Mouse (Mus musculus) neural tube, embryonic 15.5 days (tissue): ENCODE measurements around the gene Flvcr1. TPM values are rescaled to one million over a fixed set of nuclear protein-coding genes. Genes with fewer than 3 reads are reported as not detected.

Experiments used
- ATAC-seq: fragments of 200-750 bp; cut with Nextera tagmentation; 2 replicates; pipeline ENCODE4 v1.8.0; 2017; ENCODE audit warnings: mild to moderate bottlenecking, moderate TSS enrichment, moderate library complexity; ENCODE audit not compliant: low FRiP score
- H3K27ac ChIP-seq: fragments of 300-500 bp; sonication (generic); replicated peaks from 2 replicates; pipeline ENCODE4 v1.5.1; 2015; ENCODE audit warnings: mild to moderate bottlenecking, inconsistent platforms
- H3K27me3 ChIP-seq: fragments of 300-500 bp; sonication (generic); replicated peaks from 2 replicates; pipeline ENCODE4 v1.6.1; 2015; ENCODE audit warnings: inconsistent platforms
- H3K36me3 ChIP-seq: fragments of 300-500 bp; sonication (generic); 2 replicates; pipeline ENCODE4 v1.6.1; 2015; ENCODE audit warnings: inconsistent platforms
- H3K4me1 ChIP-seq: fragments of 300-500 bp; sonication (generic); 2 replicates; pipeline ENCODE4 v1.6.1; 2015; ENCODE audit warnings: inconsistent platforms
- H3K4me2 ChIP-seq: fragments of 300-500 bp; sonication (generic); 2 replicates; pipeline ENCODE4 v1.6.1; 2015; ENCODE audit warnings: inconsistent platforms, mild to moderate bottlenecking, moderate library complexity
- H3K4me3 ChIP-seq: fragments of 300-500 bp; sonication (generic); replicated peaks from 2 replicates; pipeline ENCODE4 v1.5.1; 2015; ENCODE audit warnings: mild to moderate bottlenecking, inconsistent platforms
- H3K9ac ChIP-seq: fragments of 300-500 bp; sonication (generic); replicated peaks from 2 replicates; pipeline ENCODE4 v1.6.1; 2015; ENCODE audit warnings: mild to moderate bottlenecking, inconsistent platforms
- H3K9me3 ChIP-seq: fragments of 300-500 bp; sonication (generic); replicated peaks from 2 replicates; pipeline ENCODE4 v1.6.1; 2016; ENCODE audit warnings: inconsistent platforms
- WGBS: fragments of 180-500 bp; shearing (Covaris S2); methylation state at CpG from one replicate; pipeline ENCODE4 v1.1.7; 2015; ENCODE audit warnings: mixed read lengths; 5-methylcytosine and 5-hydroxymethylcytosine counted together
- polyA plus RNA-seq: library from polyadenylated mRNA; unstranded; fragments of >200 nt; fragmentation: Nextera tagmentation; extraction: Ambion mirVana; gene quantifications from 2 replicates; pipeline ENCODE4 v1.2.1, GENCODE M21; 2015

Flvcr1 gene
- polyA plus RNA-seq: 7.5 and 8.1 TPM in 2 replicates

- peak within 1 kb of the TSS; percentile 93 for H3K4me2 ChIP-seq
- H3K36me3 ChIP-seq: 0 out of 2 replicates have a peak, but pooled peaks cover 6% of the 10 kb centered on the region
- peak within 1 kb of the TSS; percentile 90 for H3K9ac ChIP-seq
- H3K9me3 ChIP-seq: no peaks in the 10 kb centered on the region
- under 1% methylated on average over 50 of the region's 50 CpGs for WGBS
- peaks cover 21% of the 10 kb centered on the region for H3K4me1 ChIP-seq
- peak; percentile 99 for ATAC-seq
- no peaks in the 10 kb centered on the region for H3K27me3 ChIP-seq
- peak within 1 kb of the TSS; percentile 93 for H3K27ac ChIP-seq
- H3K4me3 ChIP-seq: peak within 1 kb of the TSS; percentile 91
These were observed at the start of gene Flvcr1 for GRCm38 (mm10) chr1:191026021-191026713. Flvcr1 (minus strand) TSS chr1:191026158.

GRCm38 (mm10) chr1:191075199-191075883 lies 49.4 kb upstream of the Flvcr1 start:
- H3K4me2 ChIP-seq: no peak overlapping the region
- no peak overlapping the region for H3K27ac ChIP-seq
- H3K27me3 ChIP-seq: no peaks in the 10 kb centered on the region
- H3K9ac ChIP-seq: no peak overlapping the region
- no peak for ATAC-seq
- H3K36me3 ChIP-seq: peaks cover 3% of the 10 kb centered on the region; the same call in 1 of the 2 replicates
- WGBS: 70% methylated on average over 10 of the region's 10 CpGs
- H3K9me3 ChIP-seq: no peaks in the 10 kb centered on the region
- H3K4me1 ChIP-seq: no peaks in the 10 kb centered on the region
- no peak overlapping the region for H3K4me3 ChIP-seq

GRCm38 (mm10) chr1:191073486-191073885 lies 47.5 kb upstream of the Flvcr1 start:
- Histone ChIP-seq H3K9me3 (no peaks in the 10 kb centered on the region), H3K9ac (no peak overlapping the region)
- WGBS: 80% methylated on average over 4 of the region's 4 CpGs

GRCm38 (mm10) chr1:191073001-191073400 lies 47.0 kb upstream of the Flvcr1 start:
- no peaks in the 10 kb centered on the region for H3K9me3 ChIP-seq
- H3K9ac ChIP-seq: no peak overlapping the region
- no peak overlapping the region for H3K4me3 ChIP-seq
- no peaks in the 10 kb centered on the region for H3K27me3 ChIP-seq
- no peak overlapping the region for H3K4me2 ChIP-seq
- WGBS: 75% methylated on average over 6 of the region's 6 CpGs
- no peak for ATAC-seq
- H3K4me1 ChIP-seq: no peaks in the 10 kb centered on the region
- H3K36me3 ChIP-seq: peaks cover 3% of the 10 kb centered on the region; the same call in 1 of the 2 replicates
- no peak overlapping the region for H3K27ac ChIP-seq

More at GRCm38 (mm10) chr1:191073486-191073885, 47.5 kb upstream of the Flvcr1 start:
- no peak overlapping the region for H3K4me2 ChIP-seq
- H3K4me3 ChIP-seq: no peak overlapping the region
- no peaks in the 10 kb centered on the region for H3K27me3 ChIP-seq
- no peak for ATAC-seq
- H3K36me3 ChIP-seq: peaks cover 3% of the 10 kb centered on the region; the same call in 1 of the 2 replicates
- no peak overlapping the region for H3K27ac ChIP-seq
- H3K4me1 ChIP-seq: no peaks in the 10 kb centered on the region

GRCm38 (mm10) chr1:191072329-191072913 lies 46.5 kb upstream of the Flvcr1 start:
- Histone ChIP-seq H3K4me2 (no peak overlapping the region), H3K4me3 (no peak overlapping the region), H3K9ac (no peak overlapping the region), H3K27me3 (no peaks in the 10 kb centered on the region), H3K9me3 (no peaks in the 10 kb centered on the region), H3K4me1 (no peaks in the 10 kb centered on the region), H3K36me3 (peaks cover 3% of the 10 kb centered on the region; the same call in 1 of the 2 replicates), H3K27ac (no peak overlapping the region)
- ATAC-seq: no peak
- WGBS: 92% methylated on average over 16 of the region's 16 CpGs

- H3K4me2 ChIP-seq: no peak overlapping the region
- WGBS: 91% methylated on average over 6 of the region's 6 CpGs
- H3K9me3 ChIP-seq: no peaks in the 10 kb centered on the region
- H3K4me1 ChIP-seq: no peaks in the 10 kb centered on the region
- no peak overlapping the region for H3K27ac ChIP-seq
- ATAC-seq: no peak
- H3K36me3 ChIP-seq: peaks cover 3% of the 10 kb centered on the region; the same call in 1 of the 2 replicates
- no peaks in the 10 kb centered on the region for H3K27me3 ChIP-seq
- H3K9ac ChIP-seq: no peak overlapping the region
- H3K4me3 ChIP-seq: no peak overlapping the region
These were observed 45.7 kb upstream of the Flvcr1 start for GRCm38 (mm10) chr1:191071613-191072012.

- Histone ChIP-seq H3K9me3 (no peaks in the 10 kb centered on the region), H3K27me3 (no peaks in the 10 kb centered on the region), H3K4me3 (no peak overlapping the region), H3K36me3 (peaks cover 3% of the 10 kb centered on the region; the same call in 1 of the 2 replicates), H3K4me1 (no peaks in the 10 kb centered on the region), H3K9ac (no peak overlapping the region), H3K4me2 (no peak overlapping the region), H3K27ac (no peak overlapping the region)
- 80% methylated on average over 4 of the region's 4 CpGs for WGBS
- no peak for ATAC-seq
These were observed 44.3 kb upstream of the Flvcr1 start for GRCm38 (mm10) chr1:191070259-191070658.

- Histone ChIP-seq H3K27ac (no peak overlapping the region), H3K36me3 (peaks cover 3% of the 10 kb centered on the region; the same call in 1 of the 2 replicates), H3K4me3 (no peak overlapping the region), H3K4me2 (no peak overlapping the region), H3K4me1 (peaks cover 7% of the 10 kb centered on the region), H3K9me3 (no peaks in the 10 kb centered on the region), H3K9ac (no peak overlapping the region), H3K27me3 (no peaks in the 10 kb centered on the region)
- 83% methylated on average over 5 of the region's 5 CpGs for WGBS
- ATAC-seq: no peak
These were observed 42.4 kb upstream of the Flvcr1 start for GRCm38 (mm10) chr1:191068377-191068776.

- no peak overlapping the region for H3K4me2 ChIP-seq
- ATAC-seq: no peak
- peaks cover 21% of the 10 kb centered on the region for H3K4me1 ChIP-seq
- H3K36me3 ChIP-seq: no peaks in the 10 kb centered on the region
- H3K27ac ChIP-seq: no peak overlapping the region
- H3K9me3 ChIP-seq: no peaks in the 10 kb centered on the region
- H3K27me3 ChIP-seq: no peaks in the 10 kb centered on the region
- H3K9ac ChIP-seq: no peak overlapping the region
- 84% methylated on average over 4 of the region's 4 CpGs for WGBS
- H3K4me3 ChIP-seq: no peak overlapping the region
These were observed 39.2 kb upstream of the Flvcr1 start for GRCm38 (mm10) chr1:191065188-191065587.

GRCm38 (mm10) chr1:191064535-191064934 lies 38.6 kb upstream of the Flvcr1 start:
- no peaks in the 10 kb centered on the region for H3K36me3 ChIP-seq
- peaks cover 21% of the 10 kb centered on the region for H3K4me1 ChIP-seq
- H3K9ac ChIP-seq: no peak overlapping the region
- H3K9me3 ChIP-seq: no peaks in the 10 kb centered on the region
- H3K4me3 ChIP-seq: no peak overlapping the region
- H3K4me2 ChIP-seq: no peak overlapping the region
- no peak for ATAC-seq
- no peak overlapping the region for H3K27ac ChIP-seq
- 91% methylated on average over 2 of the region's 2 CpGs for WGBS
- no peaks in the 10 kb centered on the region for H3K27me3 ChIP-seq

- H3K36me3 ChIP-seq: no peaks in the 10 kb centered on the region
- H3K4me2 ChIP-seq: peak overlapping the region; percentile 99
- no peak for ATAC-seq
- no peaks in the 10 kb centered on the region for H3K9me3 ChIP-seq
- H3K4me1 ChIP-seq: peaks cover 21% of the 10 kb centered on the region
- H3K4me3 ChIP-seq: peak overlapping the region; percentile 86
- WGBS: 60% methylated on average over 9 of the region's 9 CpGs
- H3K9ac ChIP-seq: no peak overlapping the region
- H3K27ac ChIP-seq: no peak overlapping the region
- H3K27me3 ChIP-seq: no peaks in the 10 kb centered on the region
These were observed 37.7 kb upstream of the Flvcr1 start for GRCm38 (mm10) chr1:191063700-191064099.
